Mouse (Mus musculus): ENCODE results near the gene Spata45. TPM values are rescaled to one million over a fixed set of nuclear protein-coding genes. Genes with fewer than 3 reads are reported as not detected.

Spata45 gene
- polyA plus RNA-seq, 1 experiment from 2014 or later: not detected

DNA sequence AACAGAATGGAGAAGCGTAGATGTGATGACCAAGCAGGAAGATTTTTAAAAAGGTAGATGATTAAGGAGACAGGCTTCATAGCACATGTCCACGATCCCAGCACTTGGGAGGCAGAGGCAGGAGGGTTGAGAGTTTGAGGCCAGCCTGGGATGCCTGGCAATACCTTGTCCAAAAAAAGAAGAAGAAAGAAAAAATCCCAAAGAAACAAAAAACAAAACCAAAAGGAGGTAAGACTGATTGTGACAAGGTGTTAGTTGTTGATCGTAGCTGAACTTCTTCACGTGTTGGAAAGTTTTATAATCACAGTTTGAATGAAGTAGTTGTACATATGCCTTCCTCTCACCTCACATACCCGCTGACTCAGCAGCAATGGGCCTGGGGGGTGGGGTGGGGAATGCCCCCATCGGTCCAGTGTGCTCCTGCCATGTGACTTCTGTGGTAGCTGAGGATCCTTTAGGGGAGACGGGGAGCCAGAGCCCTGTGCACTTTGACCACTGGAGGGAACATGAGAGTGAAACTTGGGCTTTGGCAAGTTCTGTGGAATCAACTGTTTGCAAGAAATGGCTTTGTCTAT lies 50.0 kb downstream of the Spata45 start:
- ATAC-seq (ENCODE audit: insufficient number of reproducible peaks, insufficient read depth, low FRiP score, low TSS enrichment, low read depth): no peak
- no peak overlapping the region for H3K27ac ChIP-seq
- no peak overlapping the region for H3K9ac ChIP-seq (replicated peaks)
- no peak overlapping the region for H3K4me2 ChIP-seq
- H3K9me3 ChIP-seq: no peaks in the 10 kb centered on the region
- 89% methylated on average over 7 of the region's 7 CpGs for WGBS
- H3K4me1 ChIP-seq (replicated peaks): no peaks in the 10 kb centered on the region
- no peaks in the 10 kb centered on the region for H3K27me3 ChIP-seq
- H3K4me3 ChIP-seq (replicated peaks): no peak overlapping the region
- peaks cover 45% of the 10 kb centered on the region for H3K36me3 ChIP-seq

DNA sequence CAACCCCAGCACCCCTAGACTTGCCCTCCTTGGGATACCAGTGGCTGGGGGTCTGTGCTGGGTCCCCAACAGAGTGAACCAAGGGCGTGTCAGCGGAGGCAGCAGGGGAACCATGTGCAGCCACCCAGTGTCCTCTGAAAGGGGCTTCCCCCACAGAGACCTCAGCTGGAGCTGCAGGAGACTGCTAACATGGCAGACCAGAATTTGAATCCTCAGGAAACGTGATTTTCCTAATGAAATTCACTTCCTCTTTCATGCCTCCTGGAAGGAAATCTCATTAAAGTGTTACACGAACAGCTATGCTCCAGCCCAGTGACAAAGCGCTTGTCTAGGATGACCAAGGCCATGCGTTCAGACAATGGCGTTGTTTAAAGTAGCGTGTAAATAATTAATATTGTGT lies 50.5 kb downstream of the Spata45 start:
- 86% methylated on average over 8 of the region's 8 CpGs for WGBS
- ATAC-seq (ENCODE audit: insufficient number of reproducible peaks, insufficient read depth, low FRiP score, low TSS enrichment, low read depth): no peak

DNA sequence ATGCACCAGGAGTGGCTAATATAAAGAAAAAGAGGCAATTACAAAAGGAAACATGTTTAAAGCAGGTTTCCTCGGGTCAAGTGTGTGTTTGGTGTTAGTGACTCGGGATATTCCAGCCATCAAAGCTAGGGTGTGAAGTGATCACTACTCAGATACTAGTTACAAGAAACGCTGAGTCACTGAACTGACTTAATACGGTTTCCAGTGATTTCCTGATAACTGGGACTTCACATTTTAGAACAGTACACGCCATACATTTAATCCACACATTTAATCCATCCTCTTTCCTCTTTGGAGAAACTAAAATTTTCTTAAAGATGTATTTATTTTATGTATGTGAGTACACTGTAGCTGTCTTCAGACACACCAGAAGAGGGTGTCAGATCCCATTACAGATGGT lies 51.5 kb downstream of the Spata45 start:
- ATAC-seq (ENCODE audit: insufficient number of reproducible peaks, insufficient read depth, low FRiP score, low TSS enrichment, low read depth): no peak
- H3K4me2 ChIP-seq: no peak overlapping the region
- H3K36me3 ChIP-seq: peaks cover 30% of the 10 kb centered on the region
- no peaks in the 10 kb centered on the region for H3K4me1 ChIP-seq (replicated peaks)
- H3K27ac ChIP-seq: no peak overlapping the region
- 80% methylated on average over 5 of the region's 5 CpGs for WGBS
- no peaks in the 10 kb centered on the region for H3K27me3 ChIP-seq
- H3K9me3 ChIP-seq: no peaks in the 10 kb centered on the region
- no peak overlapping the region for H3K4me3 ChIP-seq (replicated peaks)
- no peak overlapping the region for H3K9ac ChIP-seq (replicated peaks)

More for the DNA sequence above, 50.5 kb downstream of the Spata45 start:
- Histone ChIP-seq H3K4me3 (replicated peaks) (no peak overlapping the region), H3K4me2 (no peak overlapping the region), H3K9me3 (no peaks in the 10 kb centered on the region), H3K27ac (no peak overlapping the region), H3K27me3 (no peaks in the 10 kb centered on the region), H3K36me3 (peaks cover 39% of the 10 kb centered on the region), H3K4me1 (replicated peaks) (no peaks in the 10 kb centered on the region), H3K9ac (replicated peaks) (no peak overlapping the region)

DNA sequence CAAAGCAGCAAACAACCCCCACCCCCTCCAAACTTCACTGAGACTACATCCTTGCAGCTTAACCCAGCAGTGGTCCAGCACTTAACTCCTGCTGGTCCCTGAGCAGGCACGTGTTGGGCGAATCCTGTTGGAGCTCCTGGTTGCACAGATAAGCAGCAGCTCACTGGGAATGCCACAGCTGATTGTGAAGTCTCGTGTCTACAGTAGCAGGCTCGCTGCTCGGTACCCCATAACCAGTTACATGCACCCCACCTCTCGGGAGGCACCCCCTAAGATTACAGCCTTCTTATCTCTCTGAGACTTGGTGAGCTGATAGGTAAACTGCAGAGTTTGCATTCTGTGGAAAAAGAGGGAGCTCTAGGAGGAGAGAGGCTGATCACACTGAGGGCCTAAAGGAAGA lies 52.9 kb downstream of the Spata45 start:
- Histone ChIP-seq H3K9me3 (no peaks in the 10 kb centered on the region), H3K27me3 (no peaks in the 10 kb centered on the region), H3K9ac (replicated peaks) (no peak overlapping the region), H3K27ac (no peak overlapping the region), H3K4me2 (no peak overlapping the region), H3K4me1 (replicated peaks) (no peaks in the 10 kb centered on the region), H3K4me3 (replicated peaks) (no peak overlapping the region), H3K36me3 (peaks cover 16% of the 10 kb centered on the region)
- ATAC-seq (ENCODE audit: insufficient number of reproducible peaks, insufficient read depth, low FRiP score, low TSS enrichment, low read depth): no peak
- 79% methylated on average over 6 of the region's 6 CpGs for WGBS

DNA sequence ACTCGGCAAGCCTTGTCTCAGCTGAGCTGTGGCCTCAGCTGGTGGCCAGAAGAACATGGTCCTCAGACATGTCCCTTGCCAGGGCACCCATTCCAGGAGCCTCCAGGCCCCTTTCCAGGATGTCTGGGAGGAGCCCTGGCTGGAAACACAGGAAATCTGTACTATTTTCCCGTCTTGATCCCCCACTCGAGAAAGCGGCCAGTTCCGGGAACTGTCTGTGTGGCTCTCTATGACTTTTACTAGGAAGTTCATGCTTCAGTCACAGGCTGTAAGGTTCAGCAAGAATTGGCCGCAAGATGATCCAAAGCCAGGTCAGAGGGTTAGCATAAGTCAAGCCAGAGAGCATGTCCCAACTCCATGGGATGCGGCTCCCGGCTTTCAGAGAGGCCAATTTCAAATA lies 55.6 kb downstream of the Spata45 start:
- Histone ChIP-seq H3K9me3 (no peaks in the 10 kb centered on the region), H3K9ac (replicated peaks) (no peak overlapping the region), H3K27me3 (peaks cover 3% of the 10 kb centered on the region), H3K4me1 (replicated peaks) (peaks cover 3% of the 10 kb centered on the region), H3K4me3 (replicated peaks) (no peak overlapping the region), H3K4me2 (no peak overlapping the region), H3K27ac (no peak overlapping the region), H3K36me3 (no peaks in the 10 kb centered on the region)
- ATAC-seq (ENCODE audit: insufficient number of reproducible peaks, insufficient read depth, low FRiP score, low TSS enrichment, low read depth): no peak
- WGBS: 81% methylated on average over 8 of the region's 8 CpGs

Other genes starting within 250 kb of the Spata45 start
- gene Rps6kc1, start 124.9 kb upstream of the Spata45 start, polyA plus RNA-seq (2016; fragmentation: Nextera tagmentation; extraction: Ambion mirVana): 17.8 and 20.6 TPM in 2 replicates
- 60.6 and 61.7 TPM in 2 replicates for gene Angel2, start 111.5 kb upstream of the Spata45 start, polyA plus RNA-seq (2016; fragmentation: Nextera tagmentation; extraction: Ambion mirVana)
- gene Vash2, start 57.3 kb upstream of the Spata45 start, polyA plus RNA-seq (2016; fragmentation: Nextera tagmentation; extraction: Ambion mirVana): 81.8 and 82.0 TPM in 2 replicates
- 7.3 and 8.4 TPM in 2 replicates for gene Flvcr1, start 10.5 kb upstream of the Spata45 start, polyA plus RNA-seq (2016; fragmentation: Nextera tagmentation; extraction: Ambion mirVana)
- gene Tatdn3, start 26.3 kb downstream of the Spata45 start, polyA plus RNA-seq (2016; fragmentation: Nextera tagmentation; extraction: Ambion mirVana): 16.2 TPM in 2 replicates
- gene Nsl1, start 26.4 kb downstream of the Spata45 start, polyA plus RNA-seq (2016; fragmentation: Nextera tagmentation; extraction: Ambion mirVana): 31.3 and 33.2 TPM in 2 replicates
- 11.0 and 12.2 TPM in 2 replicates for gene Batf3, start 61.2 kb downstream of the Spata45 start, polyA plus RNA-seq (2016; fragmentation: Nextera tagmentation; extraction: Ambion mirVana)
- not detected in 2 replicates for gene Fam71a, start 128.2 kb downstream of the Spata45 start, polyA plus RNA-seq (2016; fragmentation: Nextera tagmentation; extraction: Ambion mirVana)
- gene Atf3, start 181.4 kb downstream of the Spata45 start, polyA plus RNA-seq (2016; fragmentation: Nextera tagmentation; extraction: Ambion mirVana): 1.9 and 2.9 TPM in 2 replicates

Data from limb, embryonic 12.5 days (tissue).